14 mouse cellular contexts compared by ENCODE assay signal in genomic region chr17:5537095-5537575, GRCm38 (mm10). TPM values are rescaled to one million over a fixed set of nuclear protein-coding genes. Genes with fewer than 3 reads are reported as not detected.
DNase-seq lines count a peak whose midpoint lies in the region; ATAC-seq and TF ChIP-seq lines count a peak whose summit lies in the region.
"Had no signal": no experiment of that assay in that cellular context is flagged by ENCODE, and none has a peak within 500 bp of the region (broad histone marks: within the 10 kb centered on the region; RNA-seq: fewer than 3 reads in every experiment).

No protein-coding gene starts in this region.

- DNase-seq in frontal cortex, adult 2 months (ENCODE audit: extremely low spot score in 1 of 2, low spot score in 1 of 2) = no peak
- peak; percentile 60 for DNase-seq in Muller cell, postnatal 12 days (ENCODE audit: inconsistent ontology term)
- peak; percentile 59 for DNase-seq in brain, embryonic 14.5 days (ENCODE audit: low read depth)
- DNase-seq in hindbrain, embryonic 14.5 days (ENCODE audit: low spot score) = no peak
- DNase-seq in MN1 (ENCODE audit: low spot score) = no peak
- no peak for DNase-seq in embryo, embryonic 10 days (ENCODE audit: low spot score)
- DNase-seq: kidney, adult 11 months; lung, adult 2 months had no signal

- no peak overlapping the region for H3K4me3 ChIP-seq in hindbrain, embryonic 14.5 days (replicated peaks; ENCODE audit: low read length)
- H3K4me3 ChIP-seq: heart, embryonic 15.5 days; limb, embryonic 13.5 days; megakaryocyte, embryonic 14.5 days; neural tube, embryonic 13.5 days had no signal

- no peaks in the 10 kb centered on the region for H3K27me3 ChIP-seq in hindbrain, embryonic 14.5 days (ENCODE audit: control insufficient read depth, insufficient read depth, low read length)
- H3K27me3 ChIP-seq: heart, embryonic 15.5 days; limb, embryonic 13.5 days; neural tube, embryonic 13.5 days had no signal

- H3K9ac ChIP-seq in hindbrain, embryonic 14.5 days = no peak overlapping the region
- H3K9ac ChIP-seq: heart, embryonic 15.5 days; limb, embryonic 13.5 days; neural tube, embryonic 13.5 days had no signal

- H3K9me3 ChIP-seq in hindbrain, embryonic 14.5 days (ENCODE audit: control insufficient read depth, low read length) = no peaks in the 10 kb centered on the region
- H3K9me3 ChIP-seq: heart, embryonic 15.5 days; limb, embryonic 13.5 days; megakaryocyte, embryonic 14.5 days; neural tube, embryonic 13.5 days had no signal

- WGBS in hindbrain, embryonic 14.5 days = 52% methylated on average over 11 of the region's 11 CpGs

- TF ChIP-seq POLR2A in brain, embryonic 14.5 days (IDR thresholded peaks at IDR 0.05; ENCODE audit: borderline replicate concordance, extremely low read depth, insufficient read depth, insufficient read length, poor library complexity, severe bottlenecking) = no peak

- ATAC-seq in frontal cortex, adult (ENCODE audit: low TSS enrichment) = peak; percentile 84
- ATAC-seq in hindbrain, embryonic 14.5 days (ENCODE audit: low FRiP score) = peak; percentile 64; the same call in 1 of the 2 replicates
- no peak for ATAC-seq in erythroid progenitor cell, adult 5-6 weeks (replicated peaks; ENCODE audit: low FRiP score, poor library complexity, severe bottlenecking)

- no peak overlapping the region for H3K4me2 ChIP-seq in hindbrain, embryonic 14.5 days (replicated peaks)
- H3K4me2 ChIP-seq: heart, embryonic 15.5 days; limb, embryonic 13.5 days; neural tube, embryonic 13.5 days had no signal

- TF ChIP-seq CTCF in brain, embryonic 14.5 days (IDR thresholded peaks at IDR 0.05; ENCODE audit: borderline replicate concordance, extremely low read depth, insufficient read depth, insufficient read length) = no peak

- no peaks in the 10 kb centered on the region for H3K36me3 ChIP-seq in hindbrain, embryonic 14.5 days (replicated peaks; ENCODE audit: control insufficient read depth, insufficient read depth)
- H3K36me3 ChIP-seq: heart, embryonic 15.5 days; limb, embryonic 13.5 days; neural tube, embryonic 13.5 days had no signal

- peak overlapping the region; percentile 71 for H3K27ac ChIP-seq in hindbrain, embryonic 14.5 days
- H3K27ac ChIP-seq: heart, embryonic 15.5 days; limb, embryonic 13.5 days; neural tube, embryonic 13.5 days had no signal

- no peaks in the 10 kb centered on the region for H3K4me1 ChIP-seq in hindbrain, embryonic 14.5 days (replicated peaks; ENCODE audit: control insufficient read depth, insufficient read depth, low read length)
- H3K4me1 ChIP-seq: heart, embryonic 15.5 days; limb, embryonic 13.5 days had no signal

RNA-seq across cellular contexts. Expression of gene Zdhhc14, which starts 44.8 kb away (rescaled TPM):
- 13.1 and 19.0 TPM in 2 replicates for polyA plus RNA-seq in frontal cortex, adult 2 months (2012; rRNA removed)
- 2.8 and 6.2 TPM in 2 replicates for polyA plus RNA-seq in brain, embryonic 14.5 days (2012; rRNA removed)
- 12.3 and 15.0 TPM in 2 replicates for polyA plus RNA-seq in hindbrain, embryonic 14.5 days (2014; fragmentation: Nextera tagmentation; extraction: Ambion mirVana)
- 57.8 and 82.9 TPM in 2 replicates for total RNA-seq in erythroid progenitor cell, adult 5-6 weeks (2015; ENCODE audit: low replicate concordance)
- total RNA-seq in erythroid progenitor cell, adult 5-6 weeks (2017; ENCODE audit: low replicate concordance) = 46.3 and 48.9 TPM in 2 replicates

Comparison
In these comparisons a context has a peak if more than half of its experiments do, and no peak if none do; other contexts are left out.
1. DNase-seq: peak in Muller cell, postnatal 12 days (single experiment) and brain, embryonic 14.5 days (single experiment); none in frontal cortex, adult 2 months (0 of 2), hindbrain, embryonic 14.5 days (single experiment), MN1 (single experiment) and embryo, embryonic 10 days (single experiment).